Mouse (Mus musculus): Measurements from ENCODE around the gene Dusp9.
A peak's percentile ranks its signal among the peaks of the same experiment; 100 is the strongest.

The Dusp9 gene

DNA sequence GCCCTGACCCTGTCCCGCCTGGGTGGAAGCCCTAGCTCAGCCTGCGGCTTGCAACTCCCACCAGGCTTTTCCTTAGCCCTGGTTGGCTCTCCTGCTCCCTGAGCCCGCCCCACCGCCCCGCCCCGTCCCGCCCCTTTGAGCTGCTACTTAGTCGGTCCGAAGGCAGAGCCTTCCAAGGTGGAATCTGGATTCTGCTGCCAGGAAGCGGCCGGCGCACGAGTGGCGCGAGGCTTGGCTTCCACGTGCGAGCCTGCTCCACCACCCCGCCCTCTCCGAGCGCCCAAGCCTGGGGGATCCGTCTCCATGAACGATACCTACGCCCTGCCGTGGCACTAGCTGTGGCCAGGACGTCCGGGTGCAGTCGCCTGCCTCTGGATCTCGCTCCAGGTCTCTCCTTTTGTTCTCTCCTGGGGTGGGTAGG is at the start of gene Dusp9:
Gene Dusp9, plus strand, starts transcription at position 165 of the 421 bp plus-strand sequence.
- DNase-seq (ENCODE audit: low read depth), result no peak

DNA sequence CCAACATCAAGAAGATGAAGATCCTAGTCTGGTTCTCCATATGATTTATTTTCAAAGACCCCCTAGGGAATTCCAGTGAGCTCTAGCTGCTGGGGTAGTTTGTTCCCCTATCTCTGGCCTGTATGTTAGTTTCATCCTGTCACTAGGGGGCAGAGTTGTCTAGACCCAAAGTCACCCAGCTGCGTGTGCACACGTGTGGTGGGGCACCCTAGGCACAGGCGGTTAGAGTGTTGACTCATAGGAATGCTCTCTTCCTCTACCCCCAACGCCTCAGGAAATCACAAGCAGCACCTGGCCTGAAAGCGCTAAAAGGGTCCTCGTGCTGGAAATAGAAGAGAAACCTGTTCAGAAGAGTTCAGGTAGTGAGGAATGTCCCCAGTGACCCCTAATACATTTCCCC is 46.0 kb upstream of the Dusp9 start:
- DNase-seq (ENCODE audit: low read depth), result no peak

DNA sequence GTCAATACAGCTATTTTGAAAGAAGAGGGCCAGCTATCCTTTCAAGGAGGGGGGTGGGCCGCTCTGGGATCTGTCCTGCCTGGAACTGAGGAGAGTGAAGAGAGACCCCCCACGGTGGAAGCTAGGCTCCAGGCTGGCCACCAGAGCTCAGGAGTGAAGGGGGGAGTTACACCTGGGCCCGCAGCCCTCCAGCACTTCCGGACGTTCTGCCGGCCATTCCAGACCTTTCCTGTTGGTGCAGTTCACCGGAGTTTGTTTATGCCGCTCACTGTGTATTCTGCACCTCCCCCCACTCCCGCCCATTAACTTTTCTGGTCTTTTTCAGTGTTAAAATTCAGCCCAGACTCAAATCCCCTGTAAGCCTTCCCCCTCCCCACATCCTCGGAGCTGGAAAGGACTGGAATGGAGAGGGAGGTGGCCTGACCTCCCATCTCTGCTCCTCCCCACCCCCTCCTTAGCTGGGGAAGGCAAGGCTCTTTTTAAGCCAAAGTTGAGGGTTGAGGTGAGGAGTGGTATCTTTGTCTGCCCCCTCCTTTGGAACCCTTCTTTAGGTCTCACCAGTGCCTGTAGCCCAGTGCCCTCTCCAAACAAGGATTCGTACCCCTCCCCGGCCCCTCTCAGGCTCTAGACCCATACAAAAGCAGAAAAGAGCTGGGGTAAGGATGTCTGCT is 44.6 kb upstream of the Dusp9 start:
- no peak for DNase-seq (ENCODE audit: low read depth)

DNA sequence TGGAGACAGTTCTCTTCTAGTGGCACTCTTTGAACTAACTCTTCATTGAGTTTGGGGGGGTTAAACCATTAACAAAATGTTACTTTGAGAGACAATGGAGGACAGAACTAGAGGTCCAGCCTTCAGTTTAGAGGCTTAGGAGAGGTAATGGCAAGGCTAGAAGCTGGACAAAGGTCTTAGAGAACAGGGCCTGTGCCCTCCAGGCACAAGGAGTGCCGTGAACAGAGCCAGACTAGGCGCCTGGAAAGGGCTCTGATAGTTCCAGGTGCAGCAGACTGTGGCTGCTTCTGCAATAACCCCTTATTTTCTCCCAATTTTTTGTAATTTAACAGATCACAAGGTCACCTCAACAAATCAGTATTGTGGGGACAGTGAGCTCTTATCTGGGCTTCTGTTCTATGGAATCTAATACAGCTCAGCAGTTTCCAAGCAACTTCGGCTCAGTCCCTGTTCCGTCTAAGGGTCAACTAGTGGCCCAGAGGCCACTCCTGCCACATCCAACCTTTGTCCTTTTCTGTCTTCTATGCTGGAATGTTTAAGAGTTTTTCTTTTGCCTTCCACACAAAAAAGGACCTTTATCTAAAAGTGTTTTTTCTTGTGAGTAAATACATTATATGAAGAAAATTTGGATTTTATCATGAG is 43.8 kb upstream of the Dusp9 start:
- DNase-seq (ENCODE audit: low read depth), result no peak

DNA sequence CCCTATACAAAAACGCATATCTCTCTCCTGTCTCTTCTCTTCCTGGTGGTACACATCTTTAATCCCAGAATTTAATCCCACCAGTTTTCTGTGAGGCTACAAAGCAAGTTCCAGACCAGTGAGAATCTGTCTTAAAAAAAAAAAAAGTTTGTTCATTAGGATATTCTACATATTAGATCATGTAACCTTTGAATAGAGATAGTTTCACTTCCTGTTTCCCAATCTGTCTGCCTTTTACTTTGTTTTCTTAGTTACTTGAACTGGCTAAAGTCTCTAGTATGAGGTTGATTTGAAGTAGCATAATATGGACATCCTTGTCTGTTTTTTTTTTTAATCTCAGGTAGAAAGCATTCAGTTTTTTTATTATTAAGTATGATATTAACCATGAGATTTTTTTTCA is 37.8 kb upstream of the Dusp9 start:
- no peak for DNase-seq (ENCODE audit: low read depth)

DNA sequence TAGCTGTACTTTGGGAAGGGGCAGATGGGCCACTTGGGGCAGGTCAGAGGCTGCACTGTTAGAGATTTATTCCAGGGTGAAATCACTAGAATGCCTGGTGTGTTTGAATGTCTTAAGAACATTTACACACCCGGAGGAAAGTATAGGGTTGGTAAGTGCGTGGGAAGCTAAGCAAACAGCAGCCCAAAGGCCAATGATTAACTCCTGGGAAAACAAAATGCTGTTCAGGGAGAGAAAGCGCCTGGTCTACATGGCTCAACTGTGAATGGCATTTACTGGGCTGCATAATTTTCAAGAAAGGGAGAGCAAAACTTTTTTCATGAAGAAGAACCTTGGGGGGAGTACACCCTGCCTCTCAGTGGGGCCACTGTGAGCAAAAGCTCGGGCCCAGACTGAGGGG is 25.6 kb upstream of the Dusp9 start:
- no peak for DNase-seq (ENCODE audit: low read depth)

DNA sequence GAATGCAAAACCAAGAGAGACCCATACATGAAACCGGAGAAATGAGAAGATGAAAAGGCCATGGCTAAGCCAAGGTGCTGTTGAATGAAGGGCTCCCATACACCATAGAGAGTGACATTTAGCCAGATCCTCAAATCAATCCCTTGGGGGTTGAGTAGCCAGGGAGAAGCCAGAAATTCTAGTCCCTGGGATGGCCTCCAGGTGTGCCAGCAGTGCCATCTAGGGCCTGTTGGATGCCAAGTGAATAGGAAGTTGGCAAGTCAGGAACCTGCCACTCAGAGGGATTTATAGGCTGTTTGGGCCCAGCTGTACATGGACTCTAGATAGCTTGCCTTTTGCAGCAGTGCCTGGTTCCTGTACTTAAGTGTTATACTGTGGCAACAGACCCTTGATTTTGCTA is 23.3 kb upstream of the Dusp9 start:
- DNase-seq (ENCODE audit: low read depth), result no peak

DNA sequence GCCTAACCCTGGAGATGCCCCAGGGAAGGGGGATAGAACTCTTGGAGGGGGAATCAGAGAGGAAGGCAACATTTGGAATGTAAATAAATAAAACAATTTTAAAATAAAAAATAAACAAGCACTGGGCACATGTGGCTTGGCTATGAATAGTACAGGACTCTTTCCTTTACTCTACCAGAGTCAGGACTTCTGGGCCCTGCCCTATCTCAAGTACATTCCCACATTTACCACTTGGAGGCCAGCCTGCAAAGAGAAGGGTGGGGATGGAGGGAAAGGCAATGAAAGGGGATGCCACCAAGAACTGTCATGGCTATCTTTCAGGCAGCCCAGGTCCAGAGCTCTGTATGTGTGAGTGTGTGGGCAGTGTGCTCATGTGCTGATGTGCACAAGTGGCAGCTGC is 19.8 kb upstream of the Dusp9 start:
- DNase-seq (ENCODE audit: low read depth), result no peak

DNA sequence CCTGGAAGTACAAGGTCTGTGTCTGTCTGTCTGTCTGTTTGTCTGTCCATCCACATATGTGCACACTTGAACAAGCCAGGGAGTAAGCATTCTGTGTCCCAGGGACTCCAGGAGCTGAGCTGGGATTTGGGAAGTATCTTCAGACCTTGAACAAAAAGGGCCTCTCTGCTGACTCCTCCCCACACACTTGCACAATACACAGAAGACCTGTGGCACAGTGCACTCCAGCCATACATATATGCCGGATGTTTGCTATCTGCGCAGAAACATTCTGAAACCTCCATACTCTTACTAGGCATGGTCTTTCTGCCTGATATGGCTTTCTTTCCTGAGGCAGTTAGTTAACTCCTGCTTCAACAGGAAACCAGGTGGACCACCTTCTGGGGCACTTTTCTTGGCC is 19.3 kb upstream of the Dusp9 start:
- no peak for DNase-seq (ENCODE audit: low read depth)

DNA sequence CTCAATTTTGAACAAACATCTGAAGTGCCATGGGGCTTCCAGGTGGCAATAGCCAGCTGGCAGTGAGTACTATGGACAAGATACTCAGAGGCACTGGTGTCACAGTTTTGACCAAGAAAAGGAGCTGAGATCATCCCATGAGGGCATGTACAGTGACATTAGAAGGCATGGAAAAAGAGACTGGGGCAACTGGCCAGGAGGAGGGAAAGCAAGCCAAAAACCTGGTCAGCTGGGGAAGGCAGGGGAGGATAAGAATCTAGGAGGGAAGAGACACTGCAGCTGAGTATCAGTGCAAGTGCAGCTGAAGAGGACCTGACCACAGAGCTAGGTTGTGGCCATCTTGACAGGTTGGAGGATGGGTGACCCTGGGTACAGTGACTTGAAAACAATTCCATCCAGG is 12.2 kb upstream of the Dusp9 start:
- DNase-seq (ENCODE audit: low read depth), result no peak

DNA sequence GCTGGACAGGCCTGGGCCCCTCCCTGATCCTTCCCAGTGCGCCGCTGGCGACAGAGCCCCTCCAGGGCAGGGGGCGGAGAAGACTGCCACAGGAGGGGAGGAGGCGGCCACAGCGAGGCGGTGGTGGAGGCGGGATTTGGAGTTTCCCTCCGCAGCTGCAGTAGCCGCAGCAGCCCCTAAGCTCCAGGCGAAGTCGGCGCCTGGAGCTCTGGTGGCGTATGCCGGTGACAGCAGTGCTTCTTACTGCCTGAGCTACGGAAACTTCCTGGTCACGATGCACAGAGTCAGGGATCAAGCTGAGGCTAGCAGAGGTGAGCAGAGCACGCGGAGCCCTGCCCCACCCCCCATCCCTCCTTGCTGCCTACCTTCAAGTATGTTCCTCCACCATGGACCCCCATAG is 3.8 kb upstream of the Dusp9 start:
- DNase-seq (ENCODE audit: low read depth), result no peak

DNA sequence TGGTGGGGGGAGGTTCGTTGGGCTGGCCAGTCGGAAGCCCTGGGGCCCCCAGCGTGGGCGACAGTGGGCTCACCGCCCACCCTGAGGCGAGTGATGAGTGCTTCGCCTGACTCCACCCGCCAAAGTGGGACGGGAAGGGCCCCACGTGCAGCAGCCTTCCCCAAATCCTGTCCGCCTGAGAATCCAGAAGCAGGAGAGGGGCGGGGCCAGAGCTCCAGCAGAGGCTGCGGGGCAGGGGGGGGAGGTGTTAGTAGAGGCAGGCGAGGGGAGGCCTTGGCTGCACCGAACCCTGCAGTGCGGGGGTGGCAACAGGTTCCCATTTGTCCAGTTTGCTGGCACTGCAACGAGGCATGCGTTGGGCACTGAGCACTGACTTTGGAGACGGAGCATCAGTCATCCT is 1.8 kb upstream of the Dusp9 start:
- DNase-seq (ENCODE audit: low read depth), result no peak

DNA sequence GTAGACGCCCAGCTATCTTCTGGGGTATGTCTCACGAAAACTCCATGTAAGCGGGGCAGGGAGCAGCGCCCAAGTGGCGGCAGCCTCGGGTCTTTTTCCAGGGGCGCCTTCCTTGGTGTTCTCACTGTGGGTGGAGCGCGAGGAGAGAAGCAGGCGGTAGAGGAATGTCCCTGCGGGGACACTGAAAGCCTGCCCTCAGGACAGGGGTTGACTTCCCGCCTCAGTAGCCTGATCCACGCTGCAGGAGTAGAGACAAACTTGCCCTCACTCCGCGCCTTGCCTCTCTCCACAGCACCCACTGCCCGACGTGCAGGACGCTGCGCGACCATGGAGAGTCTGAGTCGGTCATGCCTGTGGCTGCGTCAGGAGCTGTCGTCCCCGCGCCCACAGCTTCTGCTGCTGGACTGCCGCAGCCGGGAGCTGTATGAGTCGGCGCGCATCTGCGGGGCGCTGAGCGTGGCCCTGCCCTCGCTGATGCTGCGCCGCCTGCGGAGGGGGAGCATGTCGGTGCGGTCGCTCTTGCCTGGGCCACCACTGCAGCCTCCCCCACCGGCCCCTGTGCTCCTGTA is 766 bp downstream of the Dusp9 start:
- no peak for DNase-seq (ENCODE audit: low read depth)

DNA sequence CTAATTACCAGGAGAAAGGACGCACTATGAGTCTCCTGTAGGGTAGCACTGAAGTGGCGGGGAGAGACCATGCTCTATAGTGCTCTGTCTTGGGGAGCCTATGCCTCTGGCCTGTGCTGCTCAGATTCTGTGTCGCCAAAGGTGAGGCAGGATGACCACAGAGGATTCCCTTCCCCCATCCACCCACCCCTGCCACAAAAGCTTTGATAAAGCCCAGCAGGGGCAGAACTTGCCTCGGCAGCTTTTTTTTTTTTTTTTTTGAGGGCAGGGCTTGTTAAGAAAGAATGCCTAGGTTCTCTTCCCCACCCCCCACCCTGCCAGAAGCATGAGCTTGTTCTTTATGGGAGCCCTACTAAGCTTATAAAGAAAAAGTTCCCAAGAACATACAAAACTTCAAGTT is 5.9 kb downstream of the Dusp9 start:
- no peak for DNase-seq (ENCODE audit: low read depth)

DNA sequence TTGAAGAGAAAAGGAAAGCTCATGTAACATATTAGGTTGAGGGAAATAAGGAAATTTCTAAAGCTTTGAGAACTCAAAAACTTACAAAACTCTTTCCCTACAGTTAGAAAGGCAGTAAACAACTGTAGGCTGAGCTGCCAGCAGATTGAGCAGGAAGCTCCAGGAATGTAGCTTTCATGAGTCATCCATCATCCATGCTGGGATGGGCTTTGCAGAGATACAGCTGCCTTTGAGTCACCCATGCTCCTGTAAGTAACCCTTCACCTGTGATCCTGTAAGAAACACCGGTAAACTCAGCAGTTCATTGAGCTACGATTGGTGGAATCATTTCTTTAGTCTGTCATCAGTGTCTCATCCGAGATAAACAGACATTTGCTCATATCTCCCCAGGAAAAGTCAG is 11.7 kb downstream of the Dusp9 start:
- no peak for DNase-seq (ENCODE audit: low read depth)

DNA sequence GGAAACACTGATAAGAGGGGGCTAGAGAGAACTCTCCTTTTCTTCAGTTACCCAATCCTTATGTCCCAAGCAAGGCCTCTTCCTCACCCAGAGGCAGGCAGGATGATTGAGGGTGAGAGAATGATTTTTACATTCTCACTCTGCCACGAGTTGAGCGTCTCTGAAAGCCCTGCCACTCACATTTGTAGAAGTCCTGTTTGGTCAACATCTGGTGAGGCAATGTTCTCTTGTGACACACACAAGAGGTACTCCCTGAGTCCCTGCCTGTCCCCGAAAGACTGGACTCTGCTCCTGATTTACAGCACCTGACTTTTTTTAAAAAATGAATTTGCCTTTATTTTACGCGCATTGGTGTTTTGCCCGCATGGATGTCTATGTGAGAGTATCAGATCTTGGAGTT is 14.2 kb downstream of the Dusp9 start:
- no peak for DNase-seq (ENCODE audit: low read depth)

DNA sequence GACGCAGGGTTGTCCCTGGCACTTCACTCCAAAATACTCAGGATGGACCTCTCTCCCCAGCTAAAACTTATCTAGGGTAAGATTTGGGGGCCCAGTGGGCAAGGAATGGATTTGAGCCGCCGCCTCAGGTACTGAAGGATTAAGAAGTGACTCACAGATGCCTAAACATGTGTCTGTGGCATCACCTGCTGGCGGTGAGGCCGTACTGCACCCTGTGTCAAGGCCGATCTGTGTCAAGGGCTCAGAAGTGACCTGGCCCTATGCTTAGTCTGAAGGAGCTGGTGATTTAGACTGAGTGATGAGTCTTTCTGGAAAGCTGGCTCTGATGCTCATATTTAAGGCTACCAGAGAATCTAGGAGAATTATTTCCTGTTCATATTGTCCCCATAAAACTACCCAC is 15.0 kb downstream of the Dusp9 start:
- DNase-seq (ENCODE audit: low read depth), result peak; percentile 30

DNA sequence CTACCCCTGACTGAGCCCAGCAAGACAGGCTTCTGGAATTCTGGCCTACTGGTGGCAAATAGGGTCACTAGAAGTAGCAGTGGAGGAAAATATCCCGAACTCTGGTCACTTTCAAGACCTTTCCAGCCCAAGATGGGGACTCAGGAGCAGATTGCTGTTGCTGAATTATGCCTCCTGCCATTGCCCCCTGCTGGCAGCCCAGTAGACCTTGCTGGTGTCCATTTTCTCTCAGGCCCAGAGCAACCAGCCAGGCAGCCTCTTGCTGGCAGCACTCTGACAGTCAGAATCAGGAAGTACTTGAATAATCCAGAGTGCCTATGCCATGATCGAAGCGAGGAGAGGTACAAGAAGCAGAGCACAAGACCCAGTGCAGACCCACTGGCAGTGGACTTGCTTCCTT is 16.3 kb downstream of the Dusp9 start:
- no peak for DNase-seq (ENCODE audit: low read depth)

DNA sequence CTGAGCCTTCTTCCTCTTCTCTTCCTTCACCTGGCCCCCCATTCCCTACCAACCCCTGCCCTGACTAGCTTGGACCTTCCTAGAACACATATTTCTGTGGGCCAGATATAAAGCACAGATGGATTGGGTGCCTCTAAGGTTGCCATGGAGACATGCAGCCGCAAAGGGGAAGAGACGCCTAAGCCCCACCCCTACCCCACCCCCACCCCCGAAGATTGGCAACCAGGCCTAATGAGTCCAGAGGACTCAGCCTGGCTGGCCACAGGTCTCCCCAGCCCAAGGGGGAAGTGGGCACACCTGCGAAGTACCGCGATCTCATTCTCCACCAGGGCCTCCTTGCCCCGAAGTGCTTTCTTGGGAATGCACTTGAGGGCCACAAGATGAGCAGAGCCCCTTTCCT is 19.2 kb downstream of the Dusp9 start:
- no peak for DNase-seq (ENCODE audit: low read depth)

DNA sequence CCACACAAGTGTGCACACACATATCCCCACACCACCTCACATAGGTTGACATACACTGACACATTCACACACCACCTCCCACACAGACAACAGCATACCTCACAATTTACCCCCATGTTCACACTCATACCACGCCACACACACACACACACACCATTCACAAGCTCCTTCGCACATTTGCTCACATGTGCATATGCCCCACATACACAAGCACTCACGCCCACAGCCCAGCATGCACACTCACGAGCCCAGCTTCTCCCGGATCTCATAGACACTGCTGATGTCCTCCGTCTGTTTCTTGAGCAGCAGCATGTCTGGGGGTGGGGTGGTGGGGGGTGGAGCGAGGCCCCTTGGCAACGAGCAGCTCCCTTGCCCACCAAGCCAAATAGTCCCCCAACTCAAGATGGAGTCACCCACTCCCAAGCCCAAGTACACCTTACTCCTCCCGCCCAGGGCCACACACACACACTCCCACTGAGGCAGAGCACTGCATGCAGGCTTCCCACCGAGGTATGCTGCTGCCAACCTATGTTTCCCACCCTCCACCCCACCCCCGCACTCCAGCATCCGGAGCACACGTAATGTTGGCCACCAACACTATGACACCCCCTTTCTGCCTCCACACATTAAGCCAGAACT is 19.8 kb downstream of the Dusp9 start:
- no peak for DNase-seq (ENCODE audit: low read depth)

DNA sequence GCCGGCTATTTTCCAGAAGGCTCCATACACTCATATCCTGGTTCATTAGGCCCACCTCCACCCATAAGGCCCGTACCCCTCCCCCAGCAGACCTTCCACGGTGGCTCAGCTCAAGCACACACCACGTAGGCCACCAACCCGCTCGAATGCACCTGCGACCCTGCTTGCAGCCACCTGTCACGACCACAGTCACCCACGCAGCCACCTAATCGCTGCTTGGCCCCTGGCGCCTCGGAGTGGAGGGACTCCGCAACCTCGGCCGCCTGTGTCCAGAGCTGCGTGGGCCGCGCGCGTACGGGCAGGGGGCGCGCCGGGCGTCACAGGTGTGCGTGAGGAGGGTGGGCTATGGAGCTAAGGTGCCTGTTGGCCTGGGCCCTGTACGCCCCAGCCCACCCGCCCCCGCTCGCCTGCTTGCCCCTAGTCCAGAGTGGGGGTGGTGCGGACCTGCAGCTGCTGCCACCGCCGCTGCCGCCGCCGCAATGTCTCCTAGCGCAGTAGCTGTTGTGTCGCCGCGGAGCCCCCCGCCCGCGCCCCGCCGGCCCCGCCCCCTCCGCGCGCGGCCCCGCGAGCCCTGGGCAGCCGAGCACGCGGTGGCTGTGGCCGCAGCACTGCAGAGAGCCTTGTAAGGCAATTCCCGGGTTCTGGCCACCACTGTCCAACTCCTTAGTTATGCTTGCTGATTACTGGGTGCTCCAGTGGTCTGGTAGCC is 20.5 kb downstream of the Dusp9 start, which contains the start of gene Pnck:
Gene Pnck, minus strand, starts transcription at position 543 of the 709 bp plus-strand sequence.
- no peak for DNase-seq (ENCODE audit: low read depth)

DNA sequence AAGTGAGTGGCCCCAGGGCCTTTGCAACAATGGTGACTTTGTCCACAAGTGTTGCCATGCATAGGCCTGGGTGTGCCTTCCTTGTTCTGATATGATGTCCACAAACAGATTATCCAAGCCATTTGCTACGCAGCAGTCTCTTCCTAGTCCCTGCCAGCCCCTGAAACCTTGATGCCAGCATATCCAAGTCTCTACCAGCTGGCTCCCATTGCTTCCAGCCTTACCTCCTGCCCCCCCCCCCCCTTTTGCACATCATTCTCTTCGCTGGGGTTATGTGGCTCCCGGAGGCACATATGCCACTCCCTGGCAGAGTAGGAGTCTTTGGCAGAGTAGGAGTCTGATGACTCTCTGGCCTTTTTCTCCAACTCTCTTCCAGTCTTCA is 21.1 kb downstream of the Dusp9 start:
- DNase-seq (ENCODE audit: low read depth), result no peak

DNA sequence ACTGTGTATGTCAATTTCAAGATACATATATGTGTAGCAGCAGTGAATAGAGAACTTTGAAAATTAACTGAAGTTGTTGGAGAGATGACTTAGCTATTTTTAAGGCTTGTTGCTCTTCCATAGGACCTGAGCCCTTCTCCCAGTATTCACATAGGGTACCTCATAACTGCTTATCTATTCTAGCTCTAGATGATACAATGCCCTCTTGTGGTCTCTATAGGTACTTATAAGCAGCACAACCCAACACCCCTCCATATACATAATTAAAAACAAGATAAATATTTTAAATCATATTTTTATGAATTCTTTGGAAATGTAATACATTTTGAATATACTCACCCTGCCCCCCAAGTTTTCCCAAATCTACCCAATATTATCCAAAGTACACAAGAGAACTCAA is 23.9 kb downstream of the Dusp9 start:
- no peak for DNase-seq (ENCODE audit: low read depth)

Measured in fibroblast of lung, adult 2 months (primary cell).